Mouse (Mus musculus): ENCODE results near the gene Sept8. TPM values are rescaled to one million over a fixed set of nuclear protein-coding genes. Genes with fewer than 3 reads are reported as not detected.

Gene Sept8
- 294 TPM for polyA plus RNA-seq (2015; fragmentation: Illumina TruSeq; extraction: RNeasy Lipid Tissue Mini Kit (QIAGEN cat#74804); ENCODE audit: low read depth, low replicate concordance)

DNA sequence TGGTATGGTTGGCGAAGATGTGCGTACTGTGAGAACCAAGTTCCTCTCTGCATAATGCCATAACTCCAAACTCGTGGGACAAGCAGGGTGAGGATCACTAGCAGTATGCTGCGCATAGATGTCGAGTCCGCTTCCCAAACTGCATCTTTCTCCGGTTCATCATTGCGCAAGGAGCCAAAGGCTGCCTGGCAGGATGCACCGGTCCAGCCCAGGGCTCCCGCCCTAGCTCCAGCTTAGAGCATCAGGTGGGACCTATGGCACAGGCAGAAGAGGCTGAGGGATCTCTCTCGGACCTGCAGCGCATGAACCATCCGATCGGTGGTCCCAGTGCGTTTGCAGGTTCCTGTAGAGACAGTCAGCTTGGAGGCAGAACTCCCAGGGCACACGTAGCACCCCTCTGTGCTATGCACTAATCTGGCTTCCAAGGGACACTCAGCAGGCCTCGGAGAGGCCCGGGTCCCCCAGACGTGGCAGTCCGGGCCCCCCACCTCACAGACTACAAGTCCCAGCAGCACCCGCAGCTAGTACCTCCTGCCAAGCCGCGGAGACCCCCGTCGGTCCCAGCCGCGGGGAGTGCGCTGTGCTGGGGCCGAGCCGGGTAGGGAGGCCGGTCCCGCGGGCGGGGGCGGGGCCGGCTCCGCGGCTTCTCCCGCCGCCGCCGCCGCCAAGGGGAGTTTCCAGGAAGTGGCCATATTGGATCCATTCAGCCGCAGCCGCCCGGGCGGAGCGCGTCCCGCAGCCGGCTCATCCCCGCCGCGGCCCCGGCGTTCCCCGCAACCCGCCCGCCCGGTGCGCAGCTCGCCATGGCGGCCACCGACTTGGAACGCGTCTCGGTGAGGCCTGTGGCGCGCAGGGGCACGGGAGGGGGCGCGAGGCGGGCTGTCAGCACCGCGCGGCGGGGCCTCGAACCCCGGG, at the start of gene Sept8:
Sept8 (plus strand) TSS at position 51 of the 915 bp plus-strand sequence.

DNA sequence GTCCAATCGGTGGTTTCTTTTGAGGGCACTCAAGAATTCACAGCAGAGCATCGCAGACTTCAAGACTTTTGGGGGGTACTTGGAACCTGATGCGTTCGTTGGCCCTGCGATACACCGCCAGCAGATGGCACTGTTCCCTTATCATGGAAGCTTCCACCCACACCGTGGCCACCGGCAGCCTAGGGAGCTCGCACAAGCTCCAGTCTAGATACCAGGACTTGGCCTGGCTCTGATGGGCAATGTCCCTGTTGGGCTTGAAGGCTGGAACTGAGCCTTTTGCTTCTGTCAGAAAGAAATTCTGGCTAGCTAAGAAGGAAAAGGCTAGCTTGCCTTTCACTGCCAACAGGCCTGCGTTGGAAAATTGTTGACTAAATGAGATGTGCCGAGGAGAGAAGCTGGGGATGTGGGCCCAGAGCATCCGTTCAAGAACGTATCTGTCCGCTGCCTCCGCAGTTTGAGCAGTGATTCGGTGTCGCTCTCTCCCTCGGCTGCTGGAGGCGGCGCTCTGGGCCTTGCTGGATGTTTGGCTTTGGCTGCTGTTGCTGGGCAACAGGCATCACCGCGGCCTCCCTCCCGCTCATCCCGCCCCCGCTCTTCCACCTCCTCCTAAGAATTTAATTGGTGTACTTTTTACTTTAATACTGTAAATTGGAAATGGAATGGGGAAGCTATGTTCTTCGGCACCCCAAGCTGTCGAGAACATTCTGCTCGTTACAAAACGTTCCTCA, 48.9 kb upstream of the Sept8 start, which contains the start of gene Gm9837:
Gm9837 (minus strand) TSS at position 512 of the 728 bp plus-strand sequence.

DNA sequence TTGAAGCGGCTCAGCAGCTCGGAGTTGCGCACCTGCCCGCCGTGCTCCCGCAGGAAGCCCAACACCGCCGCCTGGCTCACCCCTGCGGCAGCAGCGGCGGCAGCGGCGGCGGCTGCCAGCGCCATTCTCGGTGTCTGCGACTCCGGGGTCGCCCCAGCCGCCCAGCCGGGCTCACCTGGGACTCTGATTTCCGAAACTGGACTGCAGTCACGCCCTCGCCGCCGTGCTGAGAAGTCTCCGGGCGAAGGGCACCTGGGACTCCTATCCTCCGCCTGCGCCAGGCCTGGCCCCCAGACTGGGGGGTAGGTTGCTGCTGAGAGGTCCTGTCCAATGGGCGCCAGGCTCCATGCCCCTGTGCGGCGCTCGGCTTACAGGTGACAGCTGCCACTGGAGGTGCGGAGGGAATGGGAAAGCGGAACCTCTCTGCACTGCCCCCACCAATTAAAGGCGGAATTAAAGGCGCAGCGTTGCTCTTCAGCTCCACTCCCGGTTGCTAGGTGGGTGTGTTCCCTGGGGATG, 39.2 kb upstream of the Sept8 start, which contains the start of the genes Gm9945 and Sowaha:
Gm9945 (plus strand) TSS at position 384 of the 519 bp plus-strand sequence.
Sowaha (minus strand) TSS at position 492 of the 519 bp plus-strand sequence.

DNA sequence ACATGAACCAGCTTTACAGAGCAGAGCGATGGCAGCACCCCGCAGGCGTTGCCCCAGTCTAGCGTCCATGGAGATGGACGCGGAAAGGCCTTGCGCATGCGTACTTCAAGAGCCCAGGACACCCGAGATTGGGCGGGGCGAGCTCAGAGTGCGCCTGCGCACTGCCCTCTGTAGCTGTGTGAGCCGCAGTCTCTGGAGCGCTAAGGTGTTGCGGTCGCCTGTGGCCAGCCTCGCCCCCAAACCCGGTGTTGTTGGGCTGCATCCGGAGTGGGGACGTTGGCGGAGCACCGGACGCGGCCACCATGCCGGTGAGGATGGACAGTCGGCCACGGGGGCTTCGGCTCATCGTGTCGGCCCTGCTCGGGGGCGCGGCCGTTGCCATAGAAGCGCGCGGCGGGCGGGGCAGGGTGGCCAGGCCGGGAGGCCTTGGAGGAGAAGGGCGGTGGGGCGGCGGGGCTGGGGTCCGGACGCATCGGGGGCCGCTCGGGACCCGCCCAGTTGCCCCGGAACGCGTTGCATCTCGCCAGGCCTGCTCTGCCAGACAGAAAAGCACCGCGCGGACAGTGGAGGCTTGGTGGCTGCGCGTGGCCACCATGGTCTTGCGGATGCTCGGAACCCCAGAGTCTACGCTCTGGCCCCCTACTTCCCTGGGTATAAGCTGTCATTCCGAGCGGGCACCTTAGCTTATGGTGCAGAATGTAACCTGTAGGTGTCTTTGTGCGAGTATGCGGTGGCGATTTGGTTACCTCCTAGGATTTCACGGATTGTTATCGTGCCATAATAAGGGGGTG, 48.4 kb downstream of the Sept8 start, which contains the start of gene Kif3a:
Kif3a (plus strand) TSS at position 156 of the 791 bp plus-strand sequence.

Other genes with a start within 250 kb of the Sept8 start
- gene Hspa4, start 218.8 kb upstream of the Sept8 start, polyA plus RNA-seq (2015; fragmentation: Illumina TruSeq; extraction: RNeasy Lipid Tissue Mini Kit (QIAGEN cat#74804); ENCODE audit: low read depth, low replicate concordance), result 143 TPM
- gene Zcchc10, start 194.6 kb upstream of the Sept8 start, polyA plus RNA-seq (2015; fragmentation: Illumina TruSeq; extraction: RNeasy Lipid Tissue Mini Kit (QIAGEN cat#74804); ENCODE audit: low read depth, low replicate concordance), result 17.2 TPM
- 70.9 TPM for gene Aff4, start 168.4 kb upstream of the Sept8 start, polyA plus RNA-seq (2015; fragmentation: Illumina TruSeq; extraction: RNeasy Lipid Tissue Mini Kit (QIAGEN cat#74804); ENCODE audit: low read depth, low replicate concordance)
- gene Leap2, start 96.1 kb upstream of the Sept8 start, polyA plus RNA-seq (2015; fragmentation: Illumina TruSeq; extraction: RNeasy Lipid Tissue Mini Kit (QIAGEN cat#74804); ENCODE audit: low read depth, low replicate concordance), result not detected
- 494 TPM for gene Uqcrq, start 88.4 kb upstream of the Sept8 start, polyA plus RNA-seq (2015; fragmentation: Illumina TruSeq; extraction: RNeasy Lipid Tissue Mini Kit (QIAGEN cat#74804); ENCODE audit: low read depth, low replicate concordance)
- 1.9 TPM for gene Gdf9, start 88.2 kb upstream of the Sept8 start, polyA plus RNA-seq (2015; fragmentation: Illumina TruSeq; extraction: RNeasy Lipid Tissue Mini Kit (QIAGEN cat#74804); ENCODE audit: low read depth, low replicate concordance)
- not detected for gene Gm10447, start 62.1 kb upstream of the Sept8 start, polyA plus RNA-seq (2015; fragmentation: Illumina TruSeq; extraction: RNeasy Lipid Tissue Mini Kit (QIAGEN cat#74804); ENCODE audit: low read depth, low replicate concordance)
- gene Shroom1, start 62.1 kb upstream of the Sept8 start, polyA plus RNA-seq (2015; fragmentation: Illumina TruSeq; extraction: RNeasy Lipid Tissue Mini Kit (QIAGEN cat#74804); ENCODE audit: low read depth, low replicate concordance), result 4.6 TPM
- gene Gm9837, start 48.8 kb upstream of the Sept8 start, polyA plus RNA-seq (2015; fragmentation: Illumina TruSeq; extraction: RNeasy Lipid Tissue Mini Kit (QIAGEN cat#74804); ENCODE audit: low read depth, low replicate concordance), result not detected
- 0.54 TPM for gene Gm9945, start 39.1 kb upstream of the Sept8 start, polyA plus RNA-seq (2015; fragmentation: Illumina TruSeq; extraction: RNeasy Lipid Tissue Mini Kit (QIAGEN cat#74804); ENCODE audit: low read depth, low replicate concordance)
- 42.6 TPM for gene Sowaha, start 39.0 kb upstream of the Sept8 start, polyA plus RNA-seq (2015; fragmentation: Illumina TruSeq; extraction: RNeasy Lipid Tissue Mini Kit (QIAGEN cat#74804); ENCODE audit: low read depth, low replicate concordance)
- 96.0 TPM for gene Kif3a, start 48.1 kb downstream of the Sept8 start, polyA plus RNA-seq (2015; fragmentation: Illumina TruSeq; extraction: RNeasy Lipid Tissue Mini Kit (QIAGEN cat#74804); ENCODE audit: low read depth, low replicate concordance)
- not detected for gene Il4, start 99.4 kb downstream of the Sept8 start, polyA plus RNA-seq (2015; fragmentation: Illumina TruSeq; extraction: RNeasy Lipid Tissue Mini Kit (QIAGEN cat#74804); ENCODE audit: low read depth, low replicate concordance)
- gene Il13, start 115.4 kb downstream of the Sept8 start, polyA plus RNA-seq (2015; fragmentation: Illumina TruSeq; extraction: RNeasy Lipid Tissue Mini Kit (QIAGEN cat#74804); ENCODE audit: low read depth, low replicate concordance), result not detected
- gene Rad50, start 188.1 kb downstream of the Sept8 start, polyA plus RNA-seq (2015; fragmentation: Illumina TruSeq; extraction: RNeasy Lipid Tissue Mini Kit (QIAGEN cat#74804); ENCODE audit: low read depth, low replicate concordance), result 6.5 TPM
- gene Il5, start 201.5 kb downstream of the Sept8 start, polyA plus RNA-seq (2015; fragmentation: Illumina TruSeq; extraction: RNeasy Lipid Tissue Mini Kit (QIAGEN cat#74804); ENCODE audit: low read depth, low replicate concordance), result not detected